Mouse (Mus musculus) forebrain, embryonic 11.5 days (tissue): ENCODE data around the gene Rcl1. TPM values are rescaled to one million over a fixed set of nuclear protein-coding genes. Genes with fewer than 3 reads are reported as not detected.

Source experiments
- ATAC-seq: fragments of 200-750 bp; cut with Nextera tagmentation; replicated peaks from 2 replicates; pipeline ENCODE4 v1.8.0; 2017; ENCODE audit warnings: moderate TSS enrichment; ENCODE audit not compliant: low FRiP score
- DNase-seq: peaks from one replicate; pipeline ENCODE4 v3.0.0-alpha.2; 2017; ENCODE audit warnings: low spot score
- H3K27ac ChIP-seq: fragments of 300-500 bp; sonication (generic); 2 replicates; pipeline ENCODE4 v1.5.1; 2014; ENCODE audit warnings: low read depth, low read length
- H3K27me3 ChIP-seq: fragments of 300-500 bp; sonication (generic); 2 replicates; pipeline ENCODE4 v1.6.1; 2014; ENCODE audit warnings: mild to moderate bottlenecking, low read length, mixed read lengths; ENCODE audit not compliant: control insufficient read depth, insufficient read depth
- H3K36me3 ChIP-seq: fragments of 300-500 bp; sonication (generic); 2 replicates; pipeline ENCODE4 v1.6.1; 2014; ENCODE audit warnings: mild to moderate bottlenecking, low read length, moderate library complexity, mixed read lengths; ENCODE audit not compliant: control insufficient read depth, insufficient read depth
- H3K4me1 ChIP-seq: fragments of 300-500 bp; sonication (generic); replicated peaks from 2 replicates; pipeline ENCODE4 v1.6.1; 2014; ENCODE audit warnings: low read length, mixed read lengths; ENCODE audit not compliant: control insufficient read depth, insufficient read depth
- H3K4me2 ChIP-seq: fragments of 300-500 bp; sonication (generic); 2 replicates; pipeline ENCODE4 v1.6.1; 2014; ENCODE audit warnings: low read depth, mild to moderate bottlenecking, low read length, moderate library complexity, mixed read lengths; ENCODE audit not compliant: severe bottlenecking
- H3K4me3 ChIP-seq: fragments of 300-500 bp; sonication (generic); 2 replicates; pipeline ENCODE4 v1.5.1; 2014; ENCODE audit warnings: low read depth, low read length
- H3K9ac ChIP-seq: fragments of 300-500 bp; sonication (generic); 2 replicates; pipeline ENCODE4 v1.6.1; 2014; ENCODE audit warnings: low read length
- H3K9me3 ChIP-seq: fragments of 300-500 bp; sonication (generic); 2 replicates; pipeline ENCODE4 v1.6.1; 2016; ENCODE audit warnings: low read length, mixed read lengths; ENCODE audit not compliant: control insufficient read depth
- WGBS: fragments of 180-500 bp; shearing (Covaris S2); extraction: QIAGEN DNeasy Blood & Tissue Kit; methylation state at CpG from one replicate; pipeline ENCODE4 v1.1.7; 2014; 5-methylcytosine and 5-hydroxymethylcytosine counted together
- polyA plus RNA-seq: library from polyadenylated mRNA; unstranded; fragments of >200 nt; fragmentation: Nextera tagmentation; extraction: Ambion mirVana; gene quantifications from 2 replicates; pipeline ENCODE4 v1.2.1, GENCODE M21; 2014

Rcl1 gene
- polyA plus RNA-seq, 1 experiment from 2014 or later = 52.2 TPM

GRCm38 (mm10) chr19:29099596-29099995 is 1.6 kb upstream of the Rcl1 start:
- Histone ChIP-seq H3K4me3 (no peak overlapping the region), H3K9me3 (no peaks in the 10 kb centered on the region), H3K27me3 (no peaks in the 10 kb centered on the region), H3K36me3 (no peaks in the 10 kb centered on the region), H3K9ac (no peak overlapping the region), H3K27ac (no peak overlapping the region), H3K4me2 (no peak overlapping the region), H3K4me1 (peaks cover 6% of the 10 kb centered on the region; the same call in 1 of the 2 replicates)
- no peak for DNase-seq
- WGBS = 82% methylated on average over 4 of the region's 4 CpGs
- ATAC-seq = no peak

GRCm38 (mm10) chr19:29100261-29100660 is 914 bp upstream of the Rcl1 start:
- Histone ChIP-seq H3K36me3 (no peaks in the 10 kb centered on the region), H3K4me1 (peaks cover 6% of the 10 kb centered on the region; the same call in 1 of the 2 replicates), H3K4me2 (peak overlapping the region; percentile 69), H3K27ac (no peak overlapping the region), H3K9ac (peak overlapping the region; percentile 75), H3K9me3 (no peaks in the 10 kb centered on the region), H3K27me3 (no peaks in the 10 kb centered on the region), H3K4me3 (peak overlapping the region; percentile 90)
- WGBS = 29% methylated on average over 8 of the region's 8 CpGs
- ATAC-seq (no peak), DNase-seq (no peak)

- peaks cover 6% of the 10 kb centered on the region; the same call in 1 of the 2 replicates for H3K4me1 ChIP-seq
- no peak overlapping the region for H3K27ac ChIP-seq
- no peaks in the 10 kb centered on the region for H3K36me3 ChIP-seq
- H3K9me3 ChIP-seq = no peaks in the 10 kb centered on the region
- DNase-seq (no peak), ATAC-seq (no peak; the same call in 1 of the 2 replicates)
- peak overlapping the region; percentile 90 for H3K4me3 ChIP-seq
- H3K27me3 ChIP-seq = no peaks in the 10 kb centered on the region
- under 1% methylated on average over 27 of the region's 27 CpGs for WGBS
- H3K4me2 ChIP-seq = peak overlapping the region; percentile 84
- H3K9ac ChIP-seq = peak overlapping the region; percentile 72
These were observed 416 bp downstream of the Rcl1 start for GRCm38 (mm10) chr19:29101591-29101990.

GRCm38 (mm10) chr19:29102098-29102497 is 923 bp downstream of the Rcl1 start:
- Histone ChIP-seq H3K9me3 (no peaks in the 10 kb centered on the region), H3K36me3 (no peaks in the 10 kb centered on the region), H3K27me3 (no peaks in the 10 kb centered on the region), H3K4me3 (peak overlapping the region; percentile 90), H3K27ac (no peak overlapping the region), H3K4me1 (peaks cover 6% of the 10 kb centered on the region; the same call in 1 of the 2 replicates), H3K4me2 (peak overlapping the region; percentile 84), H3K9ac (peak overlapping the region; percentile 72)
- ATAC-seq (no peak), DNase-seq (no peak)
- WGBS = 15% methylated on average over 13 of the region's 13 CpGs

GRCm38 (mm10) chr19:29105816-29106215 is 4.6 kb downstream of the Rcl1 start:
- Histone ChIP-seq H3K9me3 (no peaks in the 10 kb centered on the region), H3K4me3 (no peak overlapping the region), H3K4me2 (no peak overlapping the region), H3K27ac (no peak overlapping the region), H3K4me1 (peaks cover 3% of the 10 kb centered on the region; the same call in 1 of the 2 replicates), H3K9ac (no peak overlapping the region), H3K27me3 (no peaks in the 10 kb centered on the region), H3K36me3 (no peaks in the 10 kb centered on the region)
- 95% methylated on average over 4 of the region's 4 CpGs for WGBS
- no peak for ATAC-seq
- no peak for DNase-seq

- Histone ChIP-seq H3K27ac (no peak overlapping the region), H3K4me2 (no peak overlapping the region), H3K27me3 (no peaks in the 10 kb centered on the region), H3K4me3 (no peak overlapping the region), H3K36me3 (no peaks in the 10 kb centered on the region), H3K9ac (no peak overlapping the region), H3K9me3 (no peaks in the 10 kb centered on the region), H3K4me1 (peaks cover 3% of the 10 kb centered on the region; the same call in 1 of the 2 replicates)
- ATAC-seq (no peak), DNase-seq (no peak)
- 91% methylated on average over 5 of the region's 5 CpGs for WGBS
These were observed 5.1 kb downstream of the Rcl1 start for GRCm38 (mm10) chr19:29106261-29106660.

GRCm38 (mm10) chr19:29112662-29113061 is 11.5 kb downstream of the Rcl1 start:
- Histone ChIP-seq H3K4me1 (no peaks in the 10 kb centered on the region), H3K27ac (no peak overlapping the region), H3K27me3 (no peaks in the 10 kb centered on the region), H3K4me3 (no peak overlapping the region), H3K4me2 (no peak overlapping the region), H3K9me3 (no peaks in the 10 kb centered on the region), H3K9ac (no peak overlapping the region), H3K36me3 (no peaks in the 10 kb centered on the region)
- DNase-seq = no peak
- ATAC-seq = no peak
- 77% methylated on average over 8 of the region's 8 CpGs for WGBS

GRCm38 (mm10) chr19:29113746-29114649 is 12.8 kb downstream of the Rcl1 start:
- no peaks in the 10 kb centered on the region for H3K36me3 ChIP-seq
- H3K4me3 ChIP-seq = no peak overlapping the region
- no peaks in the 10 kb centered on the region for H3K27me3 ChIP-seq
- ATAC-seq = no peak
- no peaks in the 10 kb centered on the region for H3K9me3 ChIP-seq
- H3K4me2 ChIP-seq = no peak overlapping the region
- DNase-seq = no peak
- H3K27ac ChIP-seq = no peak overlapping the region
- no peaks in the 10 kb centered on the region for H3K4me1 ChIP-seq
- H3K9ac ChIP-seq = no peak overlapping the region
- WGBS = 98% methylated on average over 10 of the region's 10 CpGs
